Mouse (Mus musculus): ENCODE measurements around the gene Pramel3. TPM values are rescaled to one million over a fixed set of nuclear protein-coding genes. Genes with fewer than 3 reads are reported as not detected.
"Not testable (repeated sequence)": the region's sequence is repeated elsewhere in the genome, so short reads cannot be mapped to it uniquely, and the experiment has no call there.

The Pramel3 gene
- not detected in 2 replicates for polyA plus RNA-seq (2015; fragmentation: Nextera tagmentation; extraction: Ambion mirVana)

GRCm38 (mm10) chrX:135302007-135302406, at the start of gene Pramel3:
Gene Pramel3 (plus strand): TSS chrX:135302307.
- H3K4me3 ChIP-seq; H3K36me3 ChIP-seq (ENCODE audit: poor library complexity, severe bottlenecking); H3K27ac ChIP-seq; ATAC-seq; H3K9ac ChIP-seq; H3K9me3 ChIP-seq (replicated peaks); H3K4me1 ChIP-seq; H3K4me2 ChIP-seq; H3K27me3 ChIP-seq: not testable (repeated sequence)
- 94% methylated on average over 14 of the region's 14 CpGs for WGBS

DNA sequence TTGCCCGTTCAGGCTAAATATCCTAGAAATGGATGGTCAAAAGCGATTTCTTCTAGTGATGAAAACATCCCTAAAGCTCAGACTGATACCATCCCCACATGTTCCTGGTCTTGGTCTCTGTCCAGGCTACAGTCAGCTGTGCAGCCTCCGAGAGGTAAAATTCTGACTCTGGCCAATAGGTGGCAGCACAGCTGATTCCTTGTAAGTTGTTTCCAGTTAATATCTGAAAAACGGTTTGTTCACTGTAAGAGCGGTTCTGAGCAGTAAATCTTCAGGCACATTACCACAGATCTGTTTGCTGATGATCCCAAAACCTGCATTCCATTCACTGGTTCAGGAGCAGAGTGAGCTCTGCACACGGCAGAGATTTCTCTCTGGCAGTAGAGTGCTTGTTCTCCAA, 58.6 kb downstream of the Pramel3 start:
- H3K9ac ChIP-seq; H3K27ac ChIP-seq; ATAC-seq; H3K27me3 ChIP-seq; H3K4me1 ChIP-seq; H3K4me3 ChIP-seq; H3K4me2 ChIP-seq; H3K36me3 ChIP-seq (ENCODE audit: poor library complexity, severe bottlenecking); H3K9me3 ChIP-seq (replicated peaks): not testable (repeated sequence)
- 29% methylated on average over 3 of the region's 6 CpGs for WGBS

DNA sequence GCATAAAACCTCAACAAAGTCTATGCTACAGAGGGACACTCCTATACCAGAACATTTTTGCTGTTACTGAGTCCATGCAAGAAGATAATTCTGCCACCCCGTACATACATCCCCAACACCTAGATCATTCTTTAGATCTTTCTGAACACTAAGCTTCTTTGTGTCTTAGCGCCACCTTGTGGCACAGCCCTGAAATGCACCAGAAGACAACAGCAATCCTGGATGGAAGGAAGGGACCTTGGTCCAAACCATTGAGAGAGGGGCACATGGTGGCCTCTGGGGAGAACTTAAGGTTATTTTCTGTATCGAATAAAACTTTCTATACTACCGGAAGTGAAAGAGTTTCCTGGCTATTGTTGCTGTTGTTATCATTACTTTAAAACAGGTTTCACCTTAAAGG, 59.8 kb downstream of the Pramel3 start:
- not testable (repeated sequence) for H3K9ac ChIP-seq; H3K4me1 ChIP-seq; H3K4me3 ChIP-seq; H3K27ac ChIP-seq; H3K27me3 ChIP-seq; H3K4me2 ChIP-seq; H3K36me3 ChIP-seq (ENCODE audit: poor library complexity, severe bottlenecking); ATAC-seq; H3K9me3 ChIP-seq (replicated peaks)
- no CpG with 5 or more reads among the region's 4 CpGs for WGBS

Other genes starting within 250 kb of the Pramel3 start
- gene Gm15023, start 124.7 kb upstream of the Pramel3 start, polyA plus RNA-seq (2015; fragmentation: Nextera tagmentation; extraction: Ambion mirVana) = not detected in 2 replicates
- gene Tceal6, start 91.6 kb upstream of the Pramel3 start, polyA plus RNA-seq (2015; fragmentation: Nextera tagmentation; extraction: Ambion mirVana) = 10.0 and 14.2 TPM in 2 replicates
- not detected in 2 replicates for gene Gm5128, start 71.0 kb downstream of the Pramel3 start, polyA plus RNA-seq (2015; fragmentation: Nextera tagmentation; extraction: Ambion mirVana)
- gene Gm7903, start 131.5 kb downstream of the Pramel3 start, polyA plus RNA-seq (2015; fragmentation: Nextera tagmentation; extraction: Ambion mirVana) = not detected in 2 replicates
- gene AV320801, start 192.3 kb downstream of the Pramel3 start, polyA plus RNA-seq (2015; fragmentation: Nextera tagmentation; extraction: Ambion mirVana) = not detected in 2 replicates

Measured in forebrain, embryonic 13.5 days (tissue).